Mouse (Mus musculus) intestine, embryonic 14.5 days (tissue): Measurements from ENCODE around the gene C530008M17Rik. TPM values are rescaled to one million over a fixed set of nuclear protein-coding genes. Genes with fewer than 3 reads are reported as not detected.

Source experiments
- ATAC-seq: fragments of 200-750 bp; cut with Nextera tagmentation; replicated peaks from 2 replicates; pipeline ENCODE4 v1.8.0; 2017; ENCODE audit warnings: low read depth, moderate number of reproducible peaks, moderate TSS enrichment, moderate library complexity; ENCODE audit not compliant: low FRiP score, low TSS enrichment
- DNase-seq: peaks from one replicate; pipeline ENCODE4 v3.0.0-alpha.2; 2018; ENCODE audit warnings: low spot score
- H3K27ac ChIP-seq: fragments of 300-500 bp; sonication (generic); 2 replicates; pipeline ENCODE4 v1.5.1; 2014; ENCODE audit warnings: low read depth, mild to moderate bottlenecking, control low read depth
- H3K27me3 ChIP-seq: fragments of 300-500 bp; sonication (generic); replicated peaks from 2 replicates; pipeline ENCODE4 v1.6.1; 2014; ENCODE audit warnings: low read length, control low read depth; ENCODE audit not compliant: control insufficient read depth, insufficient read depth
- H3K36me3 ChIP-seq: fragments of 300-500 bp; sonication (generic); 2 replicates; pipeline ENCODE4 v1.6.1; 2014; ENCODE audit warnings: low read length, control low read depth; ENCODE audit not compliant: control insufficient read depth, insufficient read depth
- H3K4me1 ChIP-seq: fragments of 300-500 bp; sonication (generic); replicated peaks from 2 replicates; pipeline ENCODE4 v1.6.1; 2014; ENCODE audit warnings: low read length, control low read depth, mixed read lengths; ENCODE audit not compliant: control insufficient read depth, insufficient read depth
- H3K4me2 ChIP-seq: fragments of 300-500 bp; sonication (generic); 2 replicates; pipeline ENCODE4 v1.6.1; 2014; ENCODE audit warnings: low read length
- H3K4me3 ChIP-seq: fragments of 300-500 bp; sonication (generic); 2 replicates; pipeline ENCODE4 v1.5.1; 2014; ENCODE audit warnings: low read depth, low read length, control low read depth, mixed read lengths
- H3K9ac ChIP-seq: fragments of 300-500 bp; sonication (generic); 2 replicates; pipeline ENCODE4 v1.6.1; 2014; ENCODE audit warnings: mild to moderate bottlenecking, low read length
- H3K9me3 ChIP-seq: fragments of 300-500 bp; sonication (generic); 2 replicates; pipeline ENCODE4 v1.6.1; 2016; ENCODE audit warnings: low read length, control low read depth; ENCODE audit not compliant: control insufficient read depth
- WGBS: fragments of 180-500 bp; shearing (Covaris S2); extraction: QIAGEN DNeasy Blood & Tissue Kit; methylation state at CpG from one replicate; pipeline ENCODE4 v1.1.7; 2014; 5-methylcytosine and 5-hydroxymethylcytosine counted together
- polyA plus RNA-seq: library from polyadenylated mRNA; unstranded; fragments of >200 nt; fragmentation: Nextera tagmentation; extraction: Ambion mirVana; gene quantifications from 2 replicates; pipeline ENCODE4 v1.2.1, GENCODE M21; 2014

The C530008M17Rik gene
- polyA plus RNA-seq, 1 experiment from 2014 or later = 15.9 TPM

- no peak for DNase-seq
- H3K27ac ChIP-seq = peak overlapping the region; percentile 76
- ATAC-seq = peak; percentile 74
- H3K36me3 ChIP-seq = no peaks in the 10 kb centered on the region
- H3K9ac ChIP-seq = peak overlapping the region; percentile 84
- WGBS = 3% methylated on average over 38 of the region's 38 CpGs
- H3K4me1 ChIP-seq = no peaks in the 10 kb centered on the region; the same call in 1 of the 2 replicates
- no peaks in the 10 kb centered on the region for H3K27me3 ChIP-seq
- H3K9me3 ChIP-seq = no peaks in the 10 kb centered on the region
- peak overlapping the region; percentile 81 for H3K4me3 ChIP-seq
- H3K4me2 ChIP-seq = peak overlapping the region; percentile 92
Measured at GRCm38 (mm10) chr5:76658084-76658934, 2.0 kb downstream of the C530008M17Rik start.

DNA sequence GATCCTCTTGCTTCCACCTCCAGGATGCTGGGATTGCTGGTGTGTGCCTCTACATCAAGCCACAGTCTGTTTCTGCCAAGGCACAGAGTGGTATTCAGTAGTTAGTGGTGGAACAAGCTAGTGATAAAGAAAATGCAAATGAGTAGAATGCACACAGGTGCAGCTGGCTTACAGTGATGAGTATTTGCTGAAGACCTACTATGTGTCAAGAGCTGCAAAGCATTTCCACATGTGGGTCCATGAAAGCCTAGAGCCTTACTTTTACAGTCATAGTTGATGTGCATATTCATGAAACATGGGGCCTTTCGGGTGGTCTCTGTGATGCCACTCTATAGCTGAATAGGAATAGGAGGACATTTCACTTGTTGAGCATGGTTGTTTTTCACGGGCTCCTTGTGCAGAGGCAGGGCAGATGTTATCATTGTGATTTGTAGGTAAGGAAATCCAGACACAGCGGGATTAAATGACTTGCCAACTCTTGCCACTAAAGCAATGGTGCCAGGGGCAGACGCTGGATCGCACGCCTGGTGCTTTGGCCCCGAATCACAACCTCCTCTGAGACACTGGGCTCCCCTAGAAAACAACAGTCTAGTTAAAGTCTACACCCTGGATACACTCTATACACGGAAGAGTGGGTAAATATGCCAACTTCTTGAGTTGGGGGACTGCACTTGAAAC, 3.8 kb downstream of the C530008M17Rik start:
- no peak for DNase-seq
- H3K9me3 ChIP-seq = no peaks in the 10 kb centered on the region

GRCm38 (mm10) chr5:76661310-76661709, 5.0 kb downstream of the C530008M17Rik start:
- H3K9ac ChIP-seq = no peak overlapping the region
- no peak overlapping the region for H3K4me2 ChIP-seq

More for the DNA sequence above, 3.8 kb downstream of the C530008M17Rik start:
- no peaks in the 10 kb centered on the region for H3K27me3 ChIP-seq
- H3K4me1 ChIP-seq = no peaks in the 10 kb centered on the region; the same call in 1 of the 2 replicates
- no peak overlapping the region for H3K9ac ChIP-seq
- no peak overlapping the region for H3K4me2 ChIP-seq
- H3K4me3 ChIP-seq = no peak overlapping the region
- WGBS = 86% methylated on average over 8 of the region's 8 CpGs
- no peak for ATAC-seq
- no peaks in the 10 kb centered on the region for H3K36me3 ChIP-seq
- H3K27ac ChIP-seq = no peak overlapping the region

DNA sequence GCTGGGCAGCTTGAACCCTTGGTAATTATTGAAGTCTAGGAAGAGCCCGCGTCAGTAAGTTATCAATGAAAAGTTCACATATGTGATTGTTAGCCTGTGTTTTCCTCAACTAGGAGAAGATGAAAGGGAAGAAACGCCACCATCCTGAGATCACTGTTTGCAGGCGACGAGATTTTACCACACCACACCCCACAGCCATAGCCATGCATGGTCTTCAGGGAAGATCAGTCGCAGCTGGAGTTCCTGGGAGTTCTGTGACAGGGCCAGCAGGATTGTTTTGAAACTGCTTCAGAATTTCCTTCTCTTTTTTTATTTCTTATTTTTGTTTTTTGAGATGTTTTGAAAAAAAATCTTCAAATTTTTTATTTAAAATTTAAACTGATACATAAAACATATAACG, 8.6 kb downstream of the C530008M17Rik start:
- no peak overlapping the region for H3K4me2 ChIP-seq
- H3K27ac ChIP-seq = no peak overlapping the region
- ATAC-seq (no peak), DNase-seq (no peak)
- H3K36me3 ChIP-seq = no peaks in the 10 kb centered on the region
- WGBS = 61% methylated on average over 7 of the region's 7 CpGs
- no peaks in the 10 kb centered on the region for H3K27me3 ChIP-seq
- H3K4me3 ChIP-seq = no peak overlapping the region
- no peaks in the 10 kb centered on the region; the same call in 1 of the 2 replicates for H3K4me1 ChIP-seq
- H3K9ac ChIP-seq = no peak overlapping the region
- H3K9me3 ChIP-seq = no peaks in the 10 kb centered on the region

More at GRCm38 (mm10) chr5:76661310-76661709, 5.0 kb downstream of the C530008M17Rik start:
- Histone ChIP-seq H3K4me1 (no peaks in the 10 kb centered on the region; the same call in 1 of the 2 replicates), H3K27ac (no peak overlapping the region), H3K36me3 (no peaks in the 10 kb centered on the region), H3K27me3 (no peaks in the 10 kb centered on the region), H3K9me3 (no peaks in the 10 kb centered on the region), H3K4me3 (no peak overlapping the region)
- WGBS = 68% methylated on average over 4 of the region's 4 CpGs
- DNase-seq = no peak
- no peak for ATAC-seq

DNA sequence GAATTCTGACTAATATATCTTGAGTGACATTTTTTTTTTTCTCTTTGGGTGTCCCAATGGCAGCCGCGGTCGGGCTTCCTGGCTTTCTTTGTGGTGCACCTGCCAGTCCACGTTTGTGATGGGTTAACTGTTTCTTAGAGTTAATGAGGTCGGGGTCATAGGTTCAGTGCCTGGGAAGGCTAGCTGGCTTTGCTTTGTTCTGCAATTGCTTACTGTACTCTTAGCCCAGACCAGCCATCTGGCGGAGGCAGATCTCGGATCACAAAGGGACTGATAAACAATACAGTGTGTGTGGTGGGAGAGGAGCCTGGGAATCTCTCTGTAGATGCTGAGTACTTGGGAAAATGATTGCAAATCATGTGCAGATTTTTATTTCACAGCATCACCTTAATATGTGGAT, 9.1 kb downstream of the C530008M17Rik start:
- Histone ChIP-seq H3K36me3 (no peaks in the 10 kb centered on the region), H3K9ac (no peak overlapping the region), H3K9me3 (no peaks in the 10 kb centered on the region), H3K27ac (no peak overlapping the region), H3K4me2 (no peak overlapping the region), H3K4me3 (no peak overlapping the region), H3K27me3 (no peaks in the 10 kb centered on the region), H3K4me1 (no peaks in the 10 kb centered on the region; the same call in 1 of the 2 replicates)
- ATAC-seq (peak; percentile 55; the same call in 1 of the 2 replicates), DNase-seq (no peak)
- 23% methylated on average over 7 of the region's 7 CpGs for WGBS

DNA sequence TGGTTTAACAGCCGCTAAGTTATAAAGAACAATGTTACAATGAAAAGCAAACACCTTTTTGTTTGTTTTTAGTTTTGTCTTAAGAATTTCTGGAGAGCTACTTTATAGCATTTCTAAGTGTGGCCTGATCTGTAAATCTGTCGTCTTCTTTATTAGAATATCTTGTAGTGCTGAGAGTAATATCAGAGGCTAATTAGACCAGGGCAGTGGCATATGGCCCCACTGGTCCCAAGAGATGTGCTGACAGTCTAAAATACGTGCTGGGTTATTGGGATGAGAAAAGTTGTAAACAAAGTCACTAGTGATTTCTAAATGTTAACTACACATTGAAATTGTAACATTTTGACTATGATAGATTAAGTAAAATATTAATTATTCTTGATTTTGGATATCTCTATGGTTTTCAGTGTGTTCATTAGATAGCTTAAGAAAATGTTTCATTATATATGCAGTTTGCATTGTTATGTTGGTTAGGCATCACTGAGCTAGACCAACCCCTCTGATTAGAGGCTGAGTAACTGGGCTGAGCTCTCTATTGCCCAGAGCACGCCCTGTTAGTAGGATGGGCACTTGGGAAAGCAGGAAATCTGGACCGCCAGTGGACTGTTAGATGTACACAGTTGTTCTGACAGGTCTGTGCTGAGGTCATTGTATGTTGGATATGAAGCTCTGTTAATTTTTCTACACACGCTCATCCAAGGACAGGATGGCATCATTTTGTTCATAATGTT, 9.9 kb downstream of the C530008M17Rik start:
- H3K9me3 ChIP-seq = no peaks in the 10 kb centered on the region
- DNase-seq (no peak), ATAC-seq (no peak)
- H3K27ac ChIP-seq = no peak overlapping the region
- H3K36me3 ChIP-seq = no peaks in the 10 kb centered on the region
- no peaks in the 10 kb centered on the region; the same call in 1 of the 2 replicates for H3K4me1 ChIP-seq
- no peak overlapping the region for H3K4me2 ChIP-seq
- no peak overlapping the region for H3K9ac ChIP-seq
- H3K27me3 ChIP-seq = no peaks in the 10 kb centered on the region
- 72% methylated on average over 6 of the region's 6 CpGs for WGBS
- H3K4me3 ChIP-seq = no peak overlapping the region

DNA sequence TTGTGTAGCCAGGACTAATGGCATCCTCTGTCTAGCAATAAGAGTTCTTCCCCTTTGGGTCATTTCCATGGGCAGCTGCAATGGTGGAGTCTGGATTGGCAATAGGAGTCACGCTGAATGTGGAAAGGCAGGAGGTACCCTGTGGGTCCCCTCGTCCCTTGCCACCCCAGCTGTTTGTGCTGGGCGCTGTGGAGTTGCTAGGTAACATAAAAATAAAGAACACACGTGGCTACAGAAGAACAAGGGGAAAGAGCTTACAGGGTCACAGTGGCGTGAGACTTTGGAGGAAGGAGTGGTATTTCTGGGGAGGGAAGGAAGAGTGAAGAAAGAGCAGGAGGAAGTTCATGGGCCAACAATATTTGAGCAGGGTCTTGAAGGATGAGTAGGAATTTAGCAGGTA, 11.8 kb downstream of the C530008M17Rik start:
- H3K27me3 ChIP-seq = no peaks in the 10 kb centered on the region
- H3K9me3 ChIP-seq = no peaks in the 10 kb centered on the region

GRCm38 (mm10) chr5:76668547-76668946, 12.2 kb downstream of the C530008M17Rik start:
- Histone ChIP-seq H3K4me2 (no peak overlapping the region), H3K4me3 (no peak overlapping the region), H3K4me1 (no peaks in the 10 kb centered on the region), H3K36me3 (no peaks in the 10 kb centered on the region), H3K9me3 (no peaks in the 10 kb centered on the region), H3K27me3 (no peaks in the 10 kb centered on the region), H3K27ac (no peak overlapping the region), H3K9ac (no peak overlapping the region)
- 67% methylated on average over 5 of the region's 5 CpGs for WGBS
- ATAC-seq (no peak), DNase-seq (no peak)

More for the DNA sequence above, 11.8 kb downstream of the C530008M17Rik start:
- Histone ChIP-seq H3K27ac (no peak overlapping the region), H3K4me3 (no peak overlapping the region), H3K4me1 (no peaks in the 10 kb centered on the region), H3K9ac (no peak overlapping the region), H3K36me3 (no peaks in the 10 kb centered on the region), H3K4me2 (no peak overlapping the region)
- 81% methylated on average over 5 of the region's 5 CpGs for WGBS
- ATAC-seq (no peak), DNase-seq (no peak)
